Mouse (Mus musculus) hindbrain, embryonic 13.5 days (tissue): ENCODE results near the gene Fam178b. TPM values are rescaled to one million over a fixed set of nuclear protein-coding genes. Genes with fewer than 3 reads are reported as not detected.

Experiments used
- ATAC-seq: fragments of 200-750 bp; cut with Nextera tagmentation; 2 replicates; pipeline ENCODE4 v1.8.0; 2017; ENCODE audit warnings: moderate TSS enrichment; ENCODE audit not compliant: low FRiP score
- H3K27ac ChIP-seq: fragments of 300-500 bp; sonication (generic); 2 replicates; pipeline ENCODE4 v1.5.1; 2015; ENCODE audit warnings: inconsistent platforms, mild to moderate bottlenecking, moderate library complexity
- H3K27me3 ChIP-seq: fragments of 300-500 bp; sonication (generic); 2 replicates; pipeline ENCODE4 v1.6.1; 2015; ENCODE audit warnings: mild to moderate bottlenecking, inconsistent platforms
- H3K36me3 ChIP-seq: fragments of 300-500 bp; sonication (generic); 2 replicates; pipeline ENCODE4 v1.6.1; 2015; ENCODE audit warnings: mild to moderate bottlenecking, inconsistent platforms
- H3K4me1 ChIP-seq: fragments of 300-500 bp; sonication (generic); replicated peaks from 2 replicates; pipeline ENCODE4 v1.6.1; 2015; ENCODE audit warnings: inconsistent platforms
- H3K4me2 ChIP-seq: fragments of 300-500 bp; sonication (generic); 2 replicates; pipeline ENCODE4 v1.6.1; 2015; ENCODE audit warnings: inconsistent platforms, mild to moderate bottlenecking, moderate library complexity
- H3K4me3 ChIP-seq: fragments of 300-500 bp; sonication (generic); 2 replicates; pipeline ENCODE4 v1.5.1; 2015; ENCODE audit warnings: mild to moderate bottlenecking, inconsistent platforms
- H3K9ac ChIP-seq: fragments of 300-500 bp; sonication (generic); 2 replicates; pipeline ENCODE4 v1.6.1; 2015; ENCODE audit warnings: mild to moderate bottlenecking, inconsistent platforms
- H3K9me3 ChIP-seq: fragments of 300-500 bp; sonication (generic); 2 replicates; pipeline ENCODE4 v1.6.1; 2016; ENCODE audit warnings: inconsistent platforms
- whole genome bisulfite sequencing: fragments of 180-500 bp; shearing (Covaris S2); methylation state at CpG from one replicate; pipeline ENCODE4 v1.1.7; 2015; 5-methylcytosine and 5-hydroxymethylcytosine counted together
- polyA plus RNA-seq: library from polyadenylated mRNA; unstranded; fragments of >200 nt; fragmentation: Nextera tagmentation; extraction: Ambion mirVana; gene quantifications from 2 replicates; pipeline ENCODE4 v1.2.1, GENCODE M21; 2015

Gene Fam178b
- polyA plus RNA-seq, 1 experiment from 2014 or later = 0.27 TPM

DNA sequence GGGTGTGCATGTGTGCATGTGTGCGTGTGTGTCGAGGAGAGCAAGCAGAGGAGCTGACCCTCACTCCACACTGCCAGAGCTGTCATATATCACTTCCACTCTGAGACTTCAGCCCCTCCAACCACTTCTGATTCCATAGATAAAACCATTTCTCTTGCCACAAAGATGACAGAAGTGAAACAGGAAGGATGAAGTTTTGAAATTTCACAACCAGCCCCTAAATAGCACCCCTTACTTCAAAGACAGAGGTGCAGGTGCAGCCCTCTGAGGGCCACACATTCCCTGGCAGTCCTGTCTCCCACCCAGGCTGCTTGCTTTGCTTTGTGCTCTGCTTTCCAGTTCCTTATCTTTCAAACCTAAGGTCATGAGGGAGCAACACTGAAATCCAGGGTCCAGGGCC lies 91.6 kb downstream of the Fam178b start:
- ATAC-seq = no peak
- no peaks in the 10 kb centered on the region for H3K9me3 ChIP-seq

DNA sequence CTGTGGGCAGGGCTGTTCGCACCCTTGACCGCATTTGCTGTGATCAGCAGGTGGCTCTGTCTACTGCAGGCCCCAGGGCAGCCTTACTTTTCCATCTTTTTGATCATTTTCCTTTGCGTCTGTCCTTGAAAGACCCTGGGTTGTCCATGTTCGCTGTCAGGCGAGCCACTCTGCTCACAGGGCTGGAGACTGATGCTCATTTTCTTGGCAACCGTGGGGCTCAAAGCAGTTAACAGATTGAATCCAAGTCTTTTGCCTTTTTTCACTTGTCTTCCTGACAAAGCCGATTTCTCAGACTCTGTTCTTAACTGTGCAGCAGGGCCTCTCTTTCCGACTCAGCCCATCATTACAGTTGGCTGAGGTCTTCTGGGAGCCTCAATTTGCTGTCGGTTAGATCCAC lies 92.3 kb downstream of the Fam178b start:
- H3K4me2 ChIP-seq = no peak overlapping the region
- H3K4me1 ChIP-seq = peaks cover 35% of the 10 kb centered on the region
- no peak overlapping the region for H3K4me3 ChIP-seq
- H3K27ac ChIP-seq = no peak overlapping the region
- H3K27me3 ChIP-seq = peaks cover 31% of the 10 kb centered on the region
- no peaks in the 10 kb centered on the region for H3K36me3 ChIP-seq
- no peak overlapping the region; the same call in 1 of the 2 replicates for H3K9ac ChIP-seq
- 69% methylated on average over 9 of the region's 9 CpGs for WGBS
- H3K9me3 ChIP-seq = no peaks in the 10 kb centered on the region
- no peak for ATAC-seq

More for the DNA sequence above, 91.6 kb downstream of the Fam178b start:
- Histone ChIP-seq H3K4me3 (no peak overlapping the region), H3K4me1 (peaks cover 42% of the 10 kb centered on the region), H3K9ac (no peak overlapping the region), H3K4me2 (no peak overlapping the region), H3K27me3 (peaks cover 24% of the 10 kb centered on the region), H3K36me3 (no peaks in the 10 kb centered on the region), H3K27ac (no peak overlapping the region)
- 81% methylated on average over 2 of the region's 2 CpGs for WGBS

DNA sequence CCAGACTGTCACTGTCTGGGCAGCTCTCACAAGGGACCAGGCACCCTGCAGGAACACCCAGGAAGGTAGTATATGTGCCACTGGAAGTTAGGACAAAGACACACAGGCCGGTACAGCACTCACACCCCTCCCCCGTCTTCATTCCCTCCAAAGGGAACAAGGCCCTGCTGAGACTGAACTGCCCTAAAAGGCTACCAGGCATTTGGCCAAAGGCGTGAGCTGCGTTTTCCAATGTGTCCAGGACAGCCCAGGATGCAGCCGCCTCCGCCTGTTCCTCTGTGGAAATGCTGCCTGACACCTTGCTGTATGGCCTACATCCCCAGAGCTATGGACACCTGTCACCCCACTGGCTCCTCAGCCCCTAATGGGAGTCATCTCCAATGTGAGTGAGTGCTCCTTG lies 93.5 kb downstream of the Fam178b start:
- no peak overlapping the region for H3K9ac ChIP-seq
- no peaks in the 10 kb centered on the region for H3K36me3 ChIP-seq
- H3K9me3 ChIP-seq = no peaks in the 10 kb centered on the region
- WGBS = 45% methylated on average over 6 of the region's 6 CpGs
- H3K4me1 ChIP-seq = peaks cover 28% of the 10 kb centered on the region
- H3K27me3 ChIP-seq = peaks cover 40% of the 10 kb centered on the region
- ATAC-seq = peak; percentile 29; the same call in 1 of the 2 replicates
- H3K4me2 ChIP-seq = no peak overlapping the region
- no peak overlapping the region for H3K27ac ChIP-seq
- no peak overlapping the region for H3K4me3 ChIP-seq

- H3K4me1 ChIP-seq = peaks cover 28% of the 10 kb centered on the region
- 0 out of 2 replicates have a peak overlapping the region, but pooled peaks have one; percentile 20 for H3K9ac ChIP-seq
- no peak overlapping the region for H3K4me3 ChIP-seq
- H3K9me3 ChIP-seq = no peaks in the 10 kb centered on the region
- peaks cover 46% of the 10 kb centered on the region for H3K27me3 ChIP-seq
- 0 out of 2 replicates have a peak overlapping the region, but pooled peaks have one; percentile 58 for H3K27ac ChIP-seq
- peak; percentile 65; the same call in 1 of the 2 replicates for ATAC-seq
- 67% methylated on average over 13 of the region's 13 CpGs for WGBS
- H3K36me3 ChIP-seq = no peaks in the 10 kb centered on the region
- H3K4me2 ChIP-seq = no peak overlapping the region
Measured at GRCm38 (mm10) chr1:36588476-36589450, 94.2 kb downstream of the Fam178b start.

DNA sequence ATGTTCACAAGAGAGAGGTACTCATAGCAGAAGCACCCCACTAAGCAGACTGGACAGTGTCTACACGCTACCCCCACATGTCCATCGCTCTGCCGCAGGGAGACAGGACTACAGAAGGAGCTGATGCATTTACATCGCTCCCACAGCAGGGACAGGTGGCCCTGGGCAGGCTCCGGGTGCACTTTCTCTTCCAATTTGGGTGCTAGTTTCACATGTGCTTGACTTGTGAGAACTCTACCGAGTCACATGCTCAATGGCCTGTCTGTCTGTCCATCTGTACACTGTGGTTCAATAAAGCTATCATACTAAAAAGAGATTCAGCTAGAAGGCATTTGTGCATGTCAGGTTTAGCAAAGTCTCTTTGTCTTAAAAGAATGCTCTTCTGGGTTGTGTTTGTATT lies 95.1 kb downstream of the Fam178b start:
- 0 out of 2 replicates have a peak overlapping the region, but pooled peaks have one; percentile 58 for H3K27ac ChIP-seq
- H3K9ac ChIP-seq = no peak overlapping the region
- H3K36me3 ChIP-seq = no peaks in the 10 kb centered on the region
- no peaks in the 10 kb centered on the region for H3K9me3 ChIP-seq
- WGBS = 91% methylated on average over 6 of the region's 6 CpGs
- no peak overlapping the region for H3K4me2 ChIP-seq
- H3K27me3 ChIP-seq = peaks cover 55% of the 10 kb centered on the region
- no peak for ATAC-seq
- peaks cover 28% of the 10 kb centered on the region for H3K4me1 ChIP-seq
- H3K4me3 ChIP-seq = no peak overlapping the region

- Histone ChIP-seq H3K27me3 (peaks cover 54% of the 10 kb centered on the region), H3K9ac (no peak overlapping the region), H3K4me2 (no peak overlapping the region), H3K4me3 (no peak overlapping the region), H3K27ac (no peak overlapping the region), H3K36me3 (no peaks in the 10 kb centered on the region), H3K4me1 (peaks cover 31% of the 10 kb centered on the region), H3K9me3 (no peaks in the 10 kb centered on the region)
- WGBS = 55% methylated on average over 4 of the region's 4 CpGs
- no peak for ATAC-seq
Measured at GRCm38 (mm10) chr1:36586288-36586687, 96.7 kb downstream of the Fam178b start.

GRCm38 (mm10) chr1:36583408-36584116 lies 99.4 kb downstream of the Fam178b start:
- 80% methylated on average over 8 of the region's 8 CpGs for WGBS
- H3K36me3 ChIP-seq = no peaks in the 10 kb centered on the region

DNA sequence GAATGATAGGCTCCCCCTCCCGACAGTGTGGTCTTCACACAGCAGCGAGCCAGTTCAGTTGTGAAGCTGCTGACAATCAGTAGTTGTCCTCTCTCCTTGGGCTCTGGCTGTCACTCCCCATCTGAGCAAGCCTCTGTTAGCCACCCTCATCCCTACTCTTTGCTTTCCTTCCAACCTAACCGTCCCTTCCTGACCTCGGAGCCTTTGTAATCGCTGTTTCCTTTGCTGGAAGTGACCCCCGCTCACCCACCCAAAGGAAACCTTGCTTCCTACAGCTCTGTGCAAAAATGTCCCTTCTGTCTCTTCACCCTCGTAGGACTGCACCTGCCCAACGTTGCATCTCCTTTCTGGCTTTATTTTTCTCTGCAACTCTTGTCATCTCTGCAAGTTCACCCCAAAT lies 100.8 kb downstream of the Fam178b start:
- WGBS = 71% methylated on average over 8 of the region's 8 CpGs
- no peaks in the 10 kb centered on the region for H3K36me3 ChIP-seq

More at GRCm38 (mm10) chr1:36583408-36584116, 99.4 kb downstream of the Fam178b start:
- ATAC-seq = no peak
- Histone ChIP-seq H3K27me3 (peaks cover 45% of the 10 kb centered on the region), H3K4me1 (peaks cover 27% of the 10 kb centered on the region), H3K4me3 (no peak overlapping the region), H3K4me2 (no peak overlapping the region), H3K9ac (no peak overlapping the region), H3K27ac (no peak overlapping the region), H3K9me3 (no peaks in the 10 kb centered on the region)

GRCm38 (mm10) chr1:36581260-36581659 lies 101.7 kb downstream of the Fam178b start:
- Histone ChIP-seq H3K4me1 (peaks cover 22% of the 10 kb centered on the region), H3K9me3 (no peaks in the 10 kb centered on the region), H3K9ac (0 out of 2 replicates have a peak overlapping the region, but pooled peaks have one; percentile 65), H3K27ac (peak overlapping the region; percentile 92), H3K4me3 (no peak overlapping the region), H3K4me2 (no peak overlapping the region), H3K36me3 (no peaks in the 10 kb centered on the region), H3K27me3 (peaks cover 58% of the 10 kb centered on the region)
- 45% methylated on average over 5 of the region's 5 CpGs for whole genome bisulfite sequencing
- no peak for ATAC-seq

More for the DNA sequence above, 100.8 kb downstream of the Fam178b start:
- Histone ChIP-seq H3K4me2 (no peak overlapping the region), H3K27ac (no peak overlapping the region), H3K9ac (no peak overlapping the region), H3K27me3 (peaks cover 55% of the 10 kb centered on the region), H3K4me3 (no peak overlapping the region), H3K4me1 (peaks cover 22% of the 10 kb centered on the region), H3K9me3 (no peaks in the 10 kb centered on the region)
- no peak for ATAC-seq

DNA sequence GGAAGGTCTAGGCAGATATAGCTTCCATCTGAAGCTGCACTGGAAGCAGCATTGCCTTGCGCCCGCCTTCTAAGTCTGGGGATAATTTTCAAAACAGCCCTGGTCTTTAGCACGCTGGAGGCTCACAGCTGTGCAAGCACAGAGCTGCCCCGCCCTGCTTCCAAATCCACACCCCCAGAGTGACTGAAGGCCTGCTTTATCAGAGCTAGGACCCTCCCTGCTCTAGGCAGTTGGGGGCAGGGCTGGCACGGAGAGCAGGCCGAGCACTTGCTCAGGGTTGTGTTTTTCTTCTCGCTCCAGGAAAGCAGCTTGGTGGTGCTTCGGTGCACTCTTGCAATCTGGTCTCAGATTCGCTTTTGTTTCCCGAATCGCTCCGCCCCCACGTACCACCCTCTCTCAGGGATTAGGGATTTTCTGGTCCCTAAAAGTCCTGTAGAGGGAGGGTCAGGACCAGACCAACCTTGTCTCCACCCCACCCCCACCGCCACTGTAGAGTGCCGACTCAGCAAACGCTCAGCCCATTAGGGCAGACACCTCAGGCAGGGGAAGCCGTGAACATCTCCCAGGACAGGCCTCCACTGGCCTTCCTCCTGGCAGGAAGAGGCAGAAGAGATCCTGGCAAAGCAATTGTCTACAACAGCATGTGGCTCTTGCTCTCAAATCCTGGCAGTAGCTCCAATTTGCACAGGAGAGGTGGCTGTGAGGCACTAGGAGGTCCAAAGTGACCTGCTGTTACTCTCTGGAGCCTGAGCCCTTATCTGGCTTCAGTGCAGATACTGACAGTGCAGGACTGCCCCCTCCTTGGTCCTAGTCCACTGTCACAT lies 102.4 kb downstream of the Fam178b start:
- H3K36me3 ChIP-seq = no peaks in the 10 kb centered on the region
- peak overlapping the region; percentile 39 for H3K4me2 ChIP-seq
- H3K4me3 ChIP-seq = 0 out of 2 replicates have a peak overlapping the region, but pooled peaks have one; percentile 2
- peak overlapping the region; percentile 65 for H3K9ac ChIP-seq
- peaks cover 22% of the 10 kb centered on the region for H3K4me1 ChIP-seq
- H3K27me3 ChIP-seq = peaks cover 52% of the 10 kb centered on the region
- peak; percentile 87 for ATAC-seq
- H3K27ac ChIP-seq = peak overlapping the region; percentile 92
- no peaks in the 10 kb centered on the region for H3K9me3 ChIP-seq
- WGBS = 3% methylated on average over 17 of the region's 17 CpGs

DNA sequence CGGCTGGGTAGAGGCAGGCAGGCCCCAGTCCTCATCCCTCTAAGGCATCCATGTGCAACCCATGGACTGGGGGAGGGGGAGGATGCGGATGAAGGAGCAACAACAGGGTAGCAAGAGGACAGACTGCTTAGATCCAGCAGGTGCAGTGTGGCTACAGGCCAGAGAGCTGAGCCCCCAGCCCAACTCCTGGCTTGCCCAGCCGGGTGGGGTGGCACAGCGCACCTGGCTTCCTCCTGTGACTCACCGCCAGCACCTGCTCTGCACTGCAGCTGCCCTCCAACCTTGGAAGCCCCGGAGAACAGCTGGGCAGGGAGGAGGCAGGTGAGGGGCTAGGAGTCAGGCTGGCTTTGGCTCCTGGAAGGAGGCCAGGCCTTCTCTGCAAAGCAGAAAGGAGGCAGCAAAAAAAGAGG lies 103.0 kb downstream of the Fam178b start:
- Histone ChIP-seq H3K4me3 (no peak overlapping the region), H3K9ac (peak overlapping the region; percentile 65), H3K4me1 (peaks cover 22% of the 10 kb centered on the region), H3K36me3 (no peaks in the 10 kb centered on the region), H3K9me3 (no peaks in the 10 kb centered on the region), H3K27me3 (peaks cover 48% of the 10 kb centered on the region), H3K27ac (peak overlapping the region; percentile 92), H3K4me2 (peak overlapping the region; percentile 39)
- ATAC-seq = peak; percentile 65
- 24% methylated on average over 6 of the region's 6 CpGs for WGBS
